Mouse (Mus musculus) monocyte, adult 2 months (primary cell): ENCODE data around the gene Phf11b.
"Not testable (repeated sequence)": the region's sequence is repeated elsewhere in the genome, so short reads cannot be mapped to it uniquely, and the experiment has no call there.

Source experiments
- DNase-seq, 2 experiments: peaks; one replicate each; pipeline ENCODE4 v3.0.0; 2022; ENCODE audit warnings: low spot score in 2 of 2, low read depth in 1 of 2

The Phf11b gene

DNA sequence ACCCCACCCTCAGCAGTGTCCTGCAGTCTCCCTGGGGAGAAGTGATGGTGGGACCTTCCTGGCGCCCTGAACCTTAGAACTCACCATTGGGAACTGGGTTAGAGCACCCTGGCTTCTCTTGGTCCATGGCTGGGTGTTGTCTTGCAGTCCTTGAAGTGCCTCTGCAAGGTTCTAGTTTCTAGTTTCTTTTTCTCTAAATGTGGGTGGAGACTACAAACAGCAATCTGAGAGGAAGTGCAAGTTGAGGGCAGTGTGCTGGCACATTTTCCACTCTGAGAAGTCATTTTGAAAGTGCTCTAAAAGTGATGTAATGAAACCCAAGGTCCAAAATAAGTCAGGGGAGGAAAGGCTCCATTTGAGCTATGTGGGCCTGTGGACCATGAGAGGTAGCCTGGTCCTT, at the start of gene Phf11b:
Gene Phf11b, minus strand, starts transcription at position 163 of the 400 bp plus-strand sequence.
- peak; percentile 3 to 28 for DNase-seq

DNA sequence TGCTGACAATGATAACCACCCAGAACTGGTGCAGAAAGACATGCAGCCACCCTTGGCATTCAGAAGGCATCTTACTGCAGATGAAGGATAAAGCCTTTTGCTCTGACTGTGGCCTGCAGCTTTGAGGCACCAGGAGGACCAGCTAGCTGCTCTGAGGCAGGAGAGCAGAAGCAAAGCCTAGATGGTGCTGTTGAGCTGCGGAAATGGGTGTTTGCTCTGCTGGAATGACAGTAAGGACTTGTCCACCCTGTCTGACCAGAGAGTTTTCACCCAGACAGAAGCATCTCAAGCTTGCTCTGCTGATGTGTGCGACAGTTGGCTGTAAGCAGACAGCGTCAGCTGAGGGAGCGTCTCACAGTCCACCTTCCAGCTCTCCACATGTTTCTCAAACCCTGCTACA, 49.0 kb upstream of the Phf11b start:
- not testable (repeated sequence) for DNase-seq

DNA sequence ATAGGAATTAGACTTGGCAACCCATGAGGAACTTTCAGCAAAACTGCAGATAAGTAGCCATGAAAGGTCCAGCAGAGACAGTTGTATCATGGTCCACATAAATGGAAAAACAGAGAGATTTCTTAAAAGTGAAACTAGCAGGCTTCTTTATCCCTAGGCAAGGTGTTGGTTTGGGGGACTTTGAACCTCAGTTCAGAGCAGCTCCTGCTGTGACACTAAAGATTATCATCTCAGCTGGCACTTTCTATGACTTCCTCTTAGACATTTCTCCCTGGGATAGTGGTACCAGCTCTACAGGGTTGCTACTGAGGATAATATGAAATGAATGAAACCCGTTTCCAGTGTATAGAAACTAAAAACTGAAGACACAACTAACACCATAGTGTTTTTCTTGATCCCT, 48.4 kb upstream of the Phf11b start:
- no peak for DNase-seq

DNA sequence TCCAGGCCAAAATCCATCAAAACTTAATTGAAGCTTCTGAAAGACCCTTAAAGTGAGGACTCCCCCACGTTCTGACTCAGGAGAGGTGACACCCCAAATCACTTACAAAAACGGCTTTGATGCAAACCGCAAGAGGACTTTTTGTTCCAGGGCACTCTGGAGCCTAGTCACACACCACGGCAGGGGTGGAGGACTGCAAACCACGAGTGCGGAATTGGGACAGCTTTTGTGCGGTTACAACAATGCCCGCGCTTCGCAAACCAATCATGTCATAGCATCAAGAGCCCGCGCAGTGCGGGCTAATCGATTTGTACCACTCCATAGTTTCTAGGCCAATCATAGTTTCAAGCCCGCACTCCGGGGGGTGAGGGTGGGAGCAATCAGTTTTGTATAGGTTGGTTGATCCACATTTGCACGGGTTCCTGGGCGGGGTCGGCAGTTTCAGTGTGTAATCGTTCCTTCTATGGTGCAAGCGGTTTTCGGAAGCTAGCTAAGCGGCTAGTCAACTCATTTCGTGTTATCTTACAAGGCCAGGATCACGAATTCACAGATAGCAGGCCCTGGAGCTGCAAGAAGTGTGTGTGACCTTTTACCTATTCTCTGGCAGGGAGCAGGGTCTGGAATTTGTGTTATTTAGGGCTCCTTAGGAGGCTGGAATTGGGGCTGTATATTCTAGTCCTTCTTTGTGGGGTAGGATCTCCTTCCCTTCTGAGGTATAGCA, 29.4 kb upstream of the Phf11b start:
- DNase-seq = no peak

DNA sequence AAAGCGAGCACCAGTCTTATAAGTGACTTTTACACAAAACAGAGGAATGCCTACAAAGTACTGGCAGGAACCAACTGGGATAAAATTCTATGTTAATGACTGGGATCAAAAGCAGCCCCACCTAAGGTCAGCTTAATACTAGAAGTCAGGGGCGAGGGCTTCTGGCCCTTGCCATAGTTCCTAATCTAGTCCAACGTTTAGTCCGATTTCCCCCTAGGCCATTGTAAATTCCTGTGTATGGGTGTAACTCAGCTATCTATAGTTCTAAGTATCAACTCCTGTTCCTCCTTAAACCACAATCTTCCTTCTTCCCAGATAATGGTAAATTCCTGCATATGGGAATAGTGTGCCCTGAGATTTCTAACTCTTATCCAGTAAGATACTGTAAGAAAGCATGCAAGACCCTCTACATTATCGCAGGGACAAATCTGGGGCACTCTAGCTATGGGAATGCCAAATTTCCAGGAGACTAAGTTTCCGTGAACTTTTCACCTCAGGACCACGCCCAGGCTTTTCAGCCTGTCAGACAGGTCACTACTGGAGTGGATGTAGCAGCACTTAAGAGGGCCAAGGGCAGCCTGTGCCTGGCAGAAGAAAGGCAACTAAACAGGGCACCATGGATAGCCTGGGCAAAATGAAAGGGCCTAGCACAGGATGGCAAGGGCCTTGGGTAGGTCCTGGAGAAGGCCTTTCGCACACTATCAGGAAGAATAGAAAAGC, 25.4 kb upstream of the Phf11b start:
- no peak for DNase-seq

DNA sequence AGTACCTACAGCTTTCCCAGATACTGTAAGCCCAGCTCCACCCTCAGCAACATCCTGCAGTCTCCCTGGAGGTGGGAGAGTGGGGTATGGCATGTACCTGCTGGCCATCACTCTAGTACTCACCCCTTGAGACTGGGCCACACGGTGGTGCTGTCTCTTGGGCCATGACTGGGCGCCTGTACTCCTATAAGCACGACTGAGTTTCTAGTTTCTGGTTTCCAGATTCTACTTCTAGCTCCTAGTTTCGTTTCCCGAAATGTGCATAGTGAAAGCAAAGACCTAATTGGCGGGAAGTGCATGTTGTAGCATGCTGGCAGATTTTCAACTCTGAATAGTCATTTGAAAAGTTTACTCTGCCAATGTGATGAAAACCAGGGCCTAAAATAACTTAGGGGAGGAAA, 24.1 kb upstream of the Phf11b start, which contains the start of gene Phf11d:
Gene Phf11d, minus strand, starts transcription at position 227 of the 401 bp plus-strand sequence.
- peak; percentile 26 to 38 for DNase-seq

DNA sequence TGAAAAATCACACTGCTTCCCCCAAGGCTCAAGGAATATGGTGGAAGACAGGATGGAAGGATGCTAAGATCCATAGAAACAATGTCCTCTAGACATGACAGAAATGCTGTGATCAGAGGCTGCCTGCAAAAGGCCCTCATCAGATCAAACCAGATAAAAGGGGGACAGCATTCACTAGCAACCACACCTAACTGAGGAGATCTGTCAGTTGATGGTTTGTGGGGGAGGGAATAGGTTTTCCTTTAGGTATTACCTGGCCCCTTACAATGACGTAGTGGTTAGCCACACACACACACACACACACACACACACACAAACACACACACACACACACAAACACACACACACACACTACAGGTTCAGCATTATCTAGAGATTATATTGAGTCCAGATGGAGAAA, 1.6 kb downstream of the Phf11b start:
- no peak for DNase-seq

DNA sequence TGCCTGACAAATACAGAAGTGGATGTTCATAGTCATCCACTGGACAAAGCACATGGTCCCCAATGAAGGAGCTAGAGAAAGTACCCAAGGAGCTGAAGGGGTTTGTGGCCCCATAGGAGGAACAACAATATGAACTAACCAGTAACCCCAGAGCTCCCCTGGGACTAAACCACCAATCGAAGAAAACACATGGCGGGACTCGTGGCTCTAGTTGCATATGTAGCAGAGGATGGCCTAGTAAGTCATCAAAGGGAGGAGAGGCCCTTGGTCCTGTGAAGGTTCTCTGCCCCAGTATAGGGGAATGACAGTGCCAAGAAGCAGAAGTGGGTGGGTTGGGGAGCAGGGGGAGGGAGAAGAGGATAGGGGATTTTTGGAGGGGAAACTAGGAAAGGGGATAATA, 5.1 kb downstream of the Phf11b start:
- DNase-seq = not testable (repeated sequence)

DNA sequence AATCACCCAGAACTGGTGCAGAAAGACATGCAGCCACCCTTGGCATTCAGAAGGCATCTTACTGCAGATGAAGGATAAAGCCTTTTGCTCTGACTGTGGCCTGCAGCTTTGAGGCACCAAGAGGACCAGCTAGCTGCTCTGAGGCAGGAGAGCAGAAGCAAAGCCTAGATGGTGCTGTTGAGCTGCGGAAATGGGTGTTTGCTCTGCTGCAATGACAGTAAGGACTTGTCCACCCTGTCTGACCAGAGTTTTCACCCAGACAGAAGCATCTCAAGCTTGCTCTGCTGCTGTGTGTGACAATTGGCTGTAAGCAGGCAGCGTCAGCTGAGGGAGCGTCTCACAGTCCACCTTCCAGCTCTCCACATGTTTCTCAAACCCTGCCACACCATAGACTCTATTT, 10.7 kb downstream of the Phf11b start:
- peak in 1 of 2 experiments; percentile 8 for DNase-seq

DNA sequence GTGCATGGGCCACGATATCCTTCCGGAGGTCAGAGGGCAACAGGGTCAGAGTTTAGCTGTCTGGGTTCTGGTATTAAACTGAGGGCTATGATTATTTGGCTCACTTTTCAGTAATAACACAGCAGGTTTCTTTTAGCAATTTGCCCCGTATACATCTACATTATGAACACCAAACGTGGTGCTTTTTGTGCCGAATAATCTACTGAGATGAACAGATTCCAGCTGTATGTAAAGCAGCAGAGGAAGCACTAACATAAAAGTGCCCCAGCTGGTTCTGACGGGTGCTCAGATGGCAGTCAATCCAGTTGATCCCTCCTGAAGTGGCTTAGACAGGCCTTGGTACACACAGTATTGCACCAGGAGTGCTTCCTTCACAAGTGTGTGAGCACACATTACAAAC, 21.2 kb downstream of the Phf11b start:
- DNase-seq = not testable (repeated sequence)

DNA sequence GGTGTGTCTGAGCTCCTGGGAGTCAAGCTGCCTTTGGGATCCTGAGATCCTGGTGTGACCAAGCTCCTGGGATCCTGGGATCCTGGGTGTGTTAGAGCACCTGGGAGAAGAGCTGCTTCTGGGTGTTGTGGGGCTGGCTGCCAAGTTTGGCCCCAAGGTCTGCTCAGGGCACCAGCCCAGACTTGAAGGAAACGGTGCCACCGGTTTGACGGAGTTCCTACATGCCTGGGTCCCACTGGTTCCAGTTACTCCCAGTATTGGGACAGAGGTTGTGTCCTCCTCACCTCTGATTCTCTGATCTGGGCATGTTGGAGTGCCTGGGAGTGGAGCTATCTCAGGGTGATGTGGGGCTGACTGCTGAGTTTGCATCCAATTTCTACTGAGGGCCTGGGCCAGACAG, 22.1 kb downstream of the Phf11b start:
- not testable (repeated sequence) for DNase-seq

DNA sequence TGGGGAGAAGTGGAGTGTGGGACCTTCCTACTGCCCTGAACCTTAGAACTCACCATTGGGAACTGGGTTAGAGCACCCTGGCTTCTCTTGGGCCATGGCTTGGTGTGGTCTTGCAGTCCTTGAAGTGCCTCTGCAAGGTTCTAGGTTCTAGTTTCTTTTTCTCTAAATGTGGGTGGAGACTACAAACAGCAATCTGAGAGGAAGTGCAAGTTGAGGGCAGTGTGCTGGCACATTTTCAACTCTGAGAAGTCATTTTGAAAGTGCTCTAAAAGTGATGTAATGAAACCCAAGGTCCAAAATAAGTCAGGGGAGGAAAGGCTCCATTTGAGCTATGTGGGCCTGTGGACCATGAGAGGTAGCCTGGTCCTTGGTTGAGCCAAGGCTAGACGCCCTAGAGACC, 43.8 kb downstream of the Phf11b start, which contains the start of gene Phf11a:
Gene Phf11a, minus strand, starts transcription at position 132 of the 400 bp plus-strand sequence.
- DNase-seq = peak in 1 of 2 experiments; percentile 40

DNA sequence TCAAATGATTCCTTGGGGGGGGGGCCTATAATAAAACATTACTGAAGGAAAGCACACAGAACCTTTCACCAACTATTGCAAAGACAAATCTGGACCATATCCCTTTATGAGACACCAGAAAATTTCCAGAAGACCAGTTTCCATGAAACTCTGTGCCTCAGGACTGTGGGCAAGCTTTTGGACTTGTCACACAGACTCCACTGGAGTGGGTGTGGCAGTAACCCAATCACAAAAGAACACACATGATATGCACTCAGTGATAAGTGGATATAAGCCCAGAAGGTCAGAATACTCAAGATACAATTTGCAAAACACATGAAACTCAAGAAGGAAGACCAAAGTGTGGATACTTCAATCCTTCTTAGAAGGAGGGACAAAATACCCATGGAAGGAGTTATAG, 49.4 kb downstream of the Phf11b start:
- DNase-seq = not testable (repeated sequence)

DNA sequence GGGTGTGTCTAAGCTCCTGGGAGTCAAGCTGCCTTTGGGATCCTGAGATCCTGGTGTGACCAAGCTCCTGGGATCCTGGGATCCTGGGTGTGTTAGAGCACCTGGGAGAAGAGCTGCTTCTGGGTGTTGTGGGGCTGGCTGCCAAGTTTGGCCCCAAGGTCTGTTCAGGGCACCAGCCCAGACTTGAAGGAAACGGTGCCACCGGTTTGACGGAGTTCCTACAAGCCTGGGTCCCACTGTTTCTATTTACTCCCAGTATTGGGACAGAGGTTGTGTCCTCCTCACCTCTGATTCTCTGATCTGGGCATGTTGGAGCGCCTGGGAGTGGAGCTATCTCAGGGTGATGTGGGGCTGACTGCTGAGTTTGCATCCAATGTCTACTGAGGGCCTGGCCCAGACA, 66.2 kb downstream of the Phf11b start:
- DNase-seq = not testable (repeated sequence)
